Mouse (Mus musculus): ENCODE measurements around the gene Kcnc3.

- peak; percentile 40; the same call in 1 of the 2 replicates for TF ChIP-seq POLR2A (IDR thresholded peaks at IDR 0.05; ENCODE audit: low read depth, low read length)
- TF ChIP-seq CTCF (IDR thresholded peaks at IDR 0.05; ENCODE audit: borderline replicate concordance, insufficient read depth, low read length), result no peak
Observed at GRCm38 (mm10) chr7:44590402-44591347, at the start of gene Kcnc3.
